Mouse (Mus musculus) gastrocnemius, adult 8-10 months (tissue): ENCODE results near the gene Pard3b. TPM values are rescaled to one million over a fixed set of nuclear protein-coding genes. Genes with fewer than 3 reads are reported as not detected.

ENCODE experiments used
- DNase-seq, 2 experiments: peaks; one replicate each; pipeline ENCODE4 v3.0.0; 2022; ENCODE audit warnings: low spot score in 2 of 2
- total RNA-seq, 4 experiments: library from RNA; stranded (reverse); gene quantifications; 2 replicates each; pipeline ENCODE4 v1.2.4; 2022

The Pard3b gene
- total RNA-seq, 4 experiments from 2014 or later = 4.6 to 6.6 (median 5.1) TPM

GRCm38 (mm10) chr1:62631511-62632305, 993.1 kb downstream of the Pard3b start:
- no peak for DNase-seq

- no peak for DNase-seq
Measured at GRCm38 (mm10) chr1:62632886-62633285, 994.3 kb downstream of the Pard3b start.

- no peak for DNase-seq
Measured at GRCm38 (mm10) chr1:62635203-62635602, 996.6 kb downstream of the Pard3b start.

GRCm38 (mm10) chr1:62636906-62637673, 998.5 kb downstream of the Pard3b start:
- no peak for DNase-seq

GRCm38 (mm10) chr1:62639012-62639411, 1000.4 kb downstream of the Pard3b start:
- no peak for DNase-seq

- no peak for DNase-seq
Measured at GRCm38 (mm10) chr1:62639440-62639839, 1000.8 kb downstream of the Pard3b start.

GRCm38 (mm10) chr1:62644631-62645278, 1006.1 kb downstream of the Pard3b start:
- DNase-seq = no peak

DNA sequence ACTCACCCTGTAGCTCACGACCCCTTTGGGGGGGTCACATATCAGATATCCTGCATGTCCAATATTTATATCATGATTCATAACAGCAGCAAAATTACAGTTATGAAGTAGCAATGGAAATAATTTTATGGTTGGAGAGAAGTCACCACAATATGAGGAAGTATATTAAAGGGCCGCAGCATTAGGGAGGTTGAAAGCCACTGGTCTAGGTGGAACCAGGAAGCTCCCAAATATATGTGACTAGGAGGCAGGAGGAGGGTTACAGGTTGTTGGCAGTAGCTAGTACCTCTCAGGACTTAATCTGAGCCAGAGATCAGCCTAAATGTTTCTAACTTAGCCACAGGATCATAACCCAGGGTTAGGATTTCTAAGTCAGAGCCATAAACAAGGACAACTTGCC, 1008.2 kb downstream of the Pard3b start:
- no peak for DNase-seq

GRCm38 (mm10) chr1:62648116-62648515, 1009.5 kb downstream of the Pard3b start:
- DNase-seq = no peak

- DNase-seq = no peak
Measured at GRCm38 (mm10) chr1:62648591-62648990, 1010.0 kb downstream of the Pard3b start.

DNA sequence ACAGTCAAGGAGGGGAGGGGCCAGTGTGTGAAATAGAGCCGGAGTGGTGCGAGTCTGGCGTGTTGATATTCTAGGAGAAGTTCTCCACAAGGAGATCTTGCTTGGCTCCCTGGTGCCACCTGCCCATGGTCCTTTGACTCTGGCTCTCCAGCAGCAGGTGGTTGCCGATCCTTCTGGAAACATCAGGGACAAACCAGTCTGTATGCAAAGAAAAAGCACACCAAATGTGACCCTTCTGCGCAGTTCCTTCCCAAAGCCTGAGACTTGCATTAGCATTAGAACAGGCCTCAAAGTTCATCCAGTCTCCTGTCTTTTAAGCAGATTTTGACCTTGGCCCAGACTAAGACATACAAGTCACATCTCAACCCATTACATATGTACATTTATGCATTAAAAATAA, 1011.9 kb downstream of the Pard3b start:
- no peak for DNase-seq

DNA sequence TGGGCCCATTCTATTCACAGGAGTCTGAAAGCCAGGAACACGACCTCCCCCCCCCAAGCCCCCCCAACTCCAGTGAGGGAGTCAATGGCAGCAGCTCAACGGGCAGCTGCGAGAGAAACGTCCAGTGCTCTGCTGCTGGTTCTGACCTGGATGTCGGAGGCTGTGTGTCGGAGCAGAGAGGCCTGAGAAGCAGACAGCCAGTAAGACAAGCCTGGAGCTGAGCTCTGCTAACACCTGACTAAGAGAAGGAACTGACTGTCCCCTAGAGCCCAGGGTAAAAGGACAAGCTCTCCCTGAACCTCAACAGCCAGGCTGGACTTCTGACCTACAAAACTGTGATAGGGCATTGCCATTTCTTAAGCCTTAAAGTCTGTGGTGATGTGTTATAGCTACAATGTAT, 1015.8 kb downstream of the Pard3b start:
- DNase-seq = no peak

DNA sequence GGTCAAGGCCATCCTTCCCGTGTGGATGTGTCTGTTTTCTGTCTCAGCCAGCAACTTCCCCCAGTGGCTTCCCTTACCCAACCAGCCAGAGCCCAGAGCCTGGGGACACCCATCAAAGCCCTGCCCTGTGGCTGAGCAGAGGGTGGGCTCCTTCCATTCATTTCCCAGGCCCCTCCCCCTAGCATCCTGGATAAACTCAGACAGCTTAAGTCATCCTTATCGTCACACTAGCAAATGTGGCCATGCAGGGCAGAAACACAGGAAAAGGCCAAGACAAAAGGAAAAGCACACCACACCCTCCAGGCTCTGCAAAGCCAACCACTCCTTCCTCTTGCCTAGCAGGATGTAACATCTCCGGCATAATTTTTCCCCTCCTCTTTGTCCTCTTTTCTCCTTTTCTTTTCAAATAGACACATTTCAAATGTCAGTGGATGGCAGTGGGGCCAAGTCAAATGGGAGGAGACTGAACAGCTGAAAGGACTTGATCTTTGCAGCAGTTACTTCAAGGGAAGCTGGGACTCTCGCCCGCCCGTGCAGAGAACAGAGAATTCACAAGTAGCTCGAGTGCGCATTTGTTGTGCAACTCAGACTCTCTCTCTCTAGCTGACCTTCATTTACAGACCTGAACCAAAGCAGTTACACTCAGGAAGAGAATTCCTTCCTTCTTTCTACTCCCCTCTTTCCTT, 1026.5 kb downstream of the Pard3b start:
- DNase-seq = peak; percentile 5 to 6

GRCm38 (mm10) chr1:62665771-62666730, 1027.4 kb downstream of the Pard3b start:
- DNase-seq = no peak

DNA sequence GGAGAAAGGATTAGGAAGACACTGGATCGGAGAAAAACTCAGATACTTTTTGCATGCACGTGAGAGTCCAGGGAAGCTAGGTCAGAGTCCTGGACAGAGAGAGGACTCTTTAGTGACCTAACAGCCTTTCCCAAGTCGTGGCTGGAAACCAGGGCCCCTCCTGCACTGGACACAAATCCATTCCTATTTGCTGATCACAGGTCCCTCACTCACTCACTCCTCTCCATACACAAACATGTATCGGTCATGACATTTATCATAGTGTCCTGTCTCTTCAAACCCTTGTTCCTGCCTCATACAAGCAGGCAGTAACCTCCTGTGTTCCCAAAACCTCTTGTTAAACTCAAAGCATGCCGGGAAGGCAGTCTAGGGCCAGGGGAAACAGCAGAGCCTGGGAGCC, 1028.2 kb downstream of the Pard3b start:
- DNase-seq = no peak

- DNase-seq = no peak
Measured at GRCm38 (mm10) chr1:62678611-62679344, 1040.2 kb downstream of the Pard3b start.

GRCm38 (mm10) chr1:62679466-62679865, 1040.8 kb downstream of the Pard3b start:
- DNase-seq = no peak

- DNase-seq = no peak
Measured at GRCm38 (mm10) chr1:62682456-62683385, 1044.1 kb downstream of the Pard3b start.

DNA sequence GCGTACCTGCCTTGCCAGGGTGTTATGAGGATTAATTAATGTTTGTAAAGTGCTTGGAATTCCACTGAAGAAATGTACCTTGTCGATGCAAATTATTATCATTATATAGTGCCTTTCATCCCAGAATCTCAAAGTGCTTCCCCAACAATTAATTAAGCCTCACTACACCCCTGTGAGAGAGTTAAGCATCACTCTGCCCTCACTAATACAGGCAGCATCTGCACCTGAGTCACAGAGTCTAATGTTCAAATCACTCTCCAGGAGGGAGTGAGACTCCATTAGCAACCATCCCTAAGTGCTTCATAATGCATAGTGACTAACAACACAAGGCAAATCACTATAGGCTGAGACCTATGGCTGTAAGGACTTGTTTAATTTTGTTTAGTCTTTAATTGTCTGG, 1044.9 kb downstream of the Pard3b start:
- no peak for DNase-seq
